Mouse (Mus musculus): ENCODE measurements around the gene Ptpn13. TPM values are rescaled to one million over a fixed set of nuclear protein-coding genes. Genes with fewer than 3 reads are reported as not detected.

Ptpn13 gene
- polyA plus RNA-seq, 1 experiment from 2014 or later: 215 TPM

GRCm38 (mm10) chr5:103464771-103465170 is 39.8 kb downstream of the Ptpn13 start:
- no peak for TF ChIP-seq CTCF (IDR thresholded peaks at IDR 0.05)
- ChIA-PET CTCF (interaction anchor here (0.9 to 1.5 kb wide), 5 partner anchors 9 to 109 kb away, joined by 3 to 6 read pairs (median 3); no protein-coding TSS in a partner anchor), POLR2A (interaction anchor here (0.7 kb wide), 1 partner anchor 930 kb away, joined by 3 read pairs; no protein-coding TSS in a partner anchor)
- in situ Hi-C loops (cut with MboI; ENCODE audit: low pct_unique_long_range_greater_than_20kb): no loop called here
- no peaks in the 10 kb centered on the region for H3K27me3 ChIP-seq
- peak; percentile 61 for DNase-seq (ENCODE audit: low read depth, low spot score)
- peak; percentile 45 for ATAC-seq

- ATAC-seq (no peak), DNase-seq (ENCODE audit: low read depth, low spot score) (no peak)
- TF ChIP-seq CTCF (IDR thresholded peaks at IDR 0.05): no peak
- H3K27me3 ChIP-seq: no peaks in the 10 kb centered on the region
- ChIA-PET POLR2A (no interaction called here), CTCF (no interaction called here)
- in situ Hi-C loops (cut with MboI; ENCODE audit: low pct_unique_long_range_greater_than_20kb): no loop called here
Observed at GRCm38 (mm10) chr5:103472670-103473069, 47.7 kb downstream of the Ptpn13 start.

- in situ Hi-C loops (cut with MboI; ENCODE audit: low pct_unique_long_range_greater_than_20kb): no loop called here
- CTCF ChIA-PET: no interaction called here
- no peaks in the 10 kb centered on the region for H3K27me3 ChIP-seq
- no peak for TF ChIP-seq CTCF (IDR thresholded peaks at IDR 0.05)
- no peak for ATAC-seq
- POLR2A ChIA-PET: no interaction called here
- no peak for DNase-seq (ENCODE audit: low read depth, low spot score)
Observed at GRCm38 (mm10) chr5:103473467-103474096, 48.6 kb downstream of the Ptpn13 start.

GRCm38 (mm10) chr5:103474259-103474658 is 49.3 kb downstream of the Ptpn13 start:
- ATAC-seq (no peak), DNase-seq (ENCODE audit: low read depth, low spot score) (no peak)
- in situ Hi-C loops (cut with MboI; ENCODE audit: low pct_unique_long_range_greater_than_20kb): no loop called here
- no peaks in the 10 kb centered on the region for H3K27me3 ChIP-seq
- ChIA-PET POLR2A (no interaction called here), CTCF (no interaction called here)
- TF ChIP-seq CTCF (IDR thresholded peaks at IDR 0.05): no peak

GRCm38 (mm10) chr5:103475503-103475902 is 50.5 kb downstream of the Ptpn13 start:
- no peak for DNase-seq (ENCODE audit: low read depth, low spot score)
- no peak for TF ChIP-seq CTCF (IDR thresholded peaks at IDR 0.05)

GRCm38 (mm10) chr5:103479503-103479902 is 54.5 kb downstream of the Ptpn13 start:
- no peaks in the 10 kb centered on the region for H3K27me3 ChIP-seq
- ATAC-seq: no peak
- ChIA-PET POLR2A (no interaction called here), CTCF (interaction anchor here (0.8 to 1.1 kb wide), 3 partner anchors 49 to 124 kb away, joined by 3 read pairs; no protein-coding TSS in a partner anchor)
- DNase-seq (ENCODE audit: low read depth, low spot score): no peak
- in situ Hi-C loops (cut with MboI; ENCODE audit: low pct_unique_long_range_greater_than_20kb): no loop called here
- no peak for TF ChIP-seq CTCF (IDR thresholded peaks at IDR 0.05)

More at GRCm38 (mm10) chr5:103475503-103475902, 50.5 kb downstream of the Ptpn13 start:
- no peak for ATAC-seq
- ChIA-PET CTCF (interaction anchor here (0.9 to 1.4 kb wide), 2 partner anchors 10 to 28 kb away, joined by 3 read pairs; no protein-coding TSS in a partner anchor), POLR2A (interaction anchor here (1.9 kb wide), 1 partner anchor 8 kb away, joined by 5 read pairs; no protein-coding TSS in a partner anchor)
- H3K27me3 ChIP-seq: no peaks in the 10 kb centered on the region
- in situ Hi-C loops (cut with MboI; ENCODE audit: low pct_unique_long_range_greater_than_20kb): no loop called here

GRCm38 (mm10) chr5:103481222-103481621 is 56.2 kb downstream of the Ptpn13 start:
- CTCF ChIA-PET: no interaction called here
- DNase-seq (ENCODE audit: low read depth, low spot score) (no peak), ATAC-seq (no peak)
- no peaks in the 10 kb centered on the region for H3K27me3 ChIP-seq
- no peak for TF ChIP-seq CTCF (IDR thresholded peaks at IDR 0.05)
- POLR2A ChIA-PET: interaction anchor here (1.0 kb wide), 1 partner anchor 24 kb away, joined by 3 read pairs; no protein-coding TSS in a partner anchor
- in situ Hi-C loops (cut with MboI; ENCODE audit: low pct_unique_long_range_greater_than_20kb): no loop called here

- H3K27me3 ChIP-seq: no peaks in the 10 kb centered on the region
- in situ Hi-C loops (cut with MboI; ENCODE audit: low pct_unique_long_range_greater_than_20kb): no loop called here
- POLR2A ChIA-PET: no interaction called here
- no peak for ATAC-seq
- CTCF ChIA-PET: no interaction called here
- DNase-seq (ENCODE audit: low read depth, low spot score): no peak
- no peak for TF ChIP-seq CTCF (IDR thresholded peaks at IDR 0.05)
Observed at GRCm38 (mm10) chr5:103487001-103487400, 62.0 kb downstream of the Ptpn13 start.

- DNase-seq (ENCODE audit: low read depth, low spot score) (no peak), ATAC-seq (no peak)
- ChIA-PET POLR2A (interaction anchor here (0.5 kb wide), 1 partner anchor 104 kb away, joined by 3 read pairs; no protein-coding TSS in a partner anchor), CTCF (no interaction called here)
- TF ChIP-seq CTCF (IDR thresholded peaks at IDR 0.05): no peak
- in situ Hi-C loops (cut with MboI; ENCODE audit: low pct_unique_long_range_greater_than_20kb): no loop called here
- H3K27me3 ChIP-seq: no peaks in the 10 kb centered on the region
Observed at GRCm38 (mm10) chr5:103490964-103491363, 66.0 kb downstream of the Ptpn13 start.

- no peak for TF ChIP-seq CTCF (IDR thresholded peaks at IDR 0.05)
Observed at GRCm38 (mm10) chr5:103491788-103492187, 66.8 kb downstream of the Ptpn13 start.

GRCm38 (mm10) chr5:103497061-103497460 is 72.1 kb downstream of the Ptpn13 start:
- ChIA-PET POLR2A (no interaction called here), CTCF (interaction anchor here (1.4 kb wide), 1 partner anchor 16 kb away, joined by 3 read pairs; no protein-coding TSS in a partner anchor)
- no peak for ATAC-seq
- H3K27me3 ChIP-seq: no peaks in the 10 kb centered on the region
- no peak for TF ChIP-seq CTCF (IDR thresholded peaks at IDR 0.05)
- in situ Hi-C loops (cut with MboI; ENCODE audit: low pct_unique_long_range_greater_than_20kb): no loop called here
- no peak for DNase-seq (ENCODE audit: low read depth, low spot score)

More at GRCm38 (mm10) chr5:103491788-103492187, 66.8 kb downstream of the Ptpn13 start:
- DNase-seq (ENCODE audit: low read depth, low spot score) (no peak), ATAC-seq (no peak)
- in situ Hi-C loops (cut with MboI; ENCODE audit: low pct_unique_long_range_greater_than_20kb): no loop called here
- H3K27me3 ChIP-seq: no peaks in the 10 kb centered on the region
- ChIA-PET CTCF (no interaction called here), POLR2A (no interaction called here)

All from Patski (cell line).